Mouse (Mus musculus) E14TG2a.4 (cell line): ENCODE results near the gene Zfp382.

Source experiments
- CTCF ChIP-seq: conservative IDR thresholded peaks from 2 replicates; pipeline ENCODE4 v1.5.1; 2014; ENCODE audit warnings: low read length
- POU5F1 ChIP-seq: IDR thresholded peaks from 2 replicates; pipeline ENCODE4 v1.6.1; 2014; ENCODE audit warnings: low read length, borderline replicate concordance

DNA sequence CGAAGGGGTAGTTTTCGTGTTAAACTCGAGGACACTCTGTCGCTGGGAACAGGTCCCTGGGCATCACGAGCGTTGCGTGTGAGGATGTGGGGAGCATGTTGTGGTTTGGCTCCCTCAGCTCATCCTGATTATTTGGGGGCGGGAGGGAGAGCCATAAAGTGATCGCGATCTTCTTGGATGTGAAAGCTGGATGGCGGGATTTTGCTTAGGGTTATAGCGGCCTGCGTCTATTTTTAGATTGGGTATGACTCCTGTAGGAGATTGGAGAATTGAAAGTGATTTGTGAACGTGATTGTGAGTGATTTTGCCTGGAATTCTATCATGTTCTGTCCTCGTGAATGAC lies 417 bp downstream of the Zfp382 start:
- TF ChIP-seq CTCF = no peak
- no peak for TF ChIP-seq POU5F1
